Mouse (Mus musculus) neural tube, embryonic 12.5 days (tissue): ENCODE measurements at regions not wholly inside any gene's neighbourhood (a gene's known extent, or its start where the extent isn't known, plus 50 kb on each side); places are given as distances from the start of the nearest gene placed in this dataset.

ENCODE experiments used
- ATAC-seq: fragments of 200-750 bp; cut with Nextera tagmentation; 2 replicates; pipeline ENCODE4 v1.8.0; 2017; ENCODE audit warnings: low read depth, mild to moderate bottlenecking, moderate TSS enrichment, moderate library complexity; ENCODE audit not compliant: low FRiP score
- H3K27ac ChIP-seq: fragments of 300-500 bp; sonication (generic); 2 replicates; pipeline ENCODE4 v1.5.1; 2016
- H3K27me3 ChIP-seq: fragments of 300-500 bp; sonication (generic); replicated peaks from 2 replicates; pipeline ENCODE4 v1.6.1; 2016; ENCODE audit warnings: mild to moderate bottlenecking
- H3K36me3 ChIP-seq: fragments of 300-500 bp; sonication (generic); 2 replicates; pipeline ENCODE4 v1.6.1; 2016; ENCODE audit warnings: mild to moderate bottlenecking
- H3K4me1 ChIP-seq: fragments of 300-500 bp; sonication (generic); 2 replicates; pipeline ENCODE4 v1.6.1; 2016
- H3K4me2 ChIP-seq: fragments of 300-500 bp; sonication (generic); replicated peaks from 2 replicates; pipeline ENCODE4 v1.6.1; 2016; ENCODE audit warnings: mild to moderate bottlenecking
- H3K4me3 ChIP-seq: fragments of 300-500 bp; sonication (generic); 2 replicates; pipeline ENCODE4 v1.5.1; 2016
- H3K9ac ChIP-seq: fragments of 300-500 bp; sonication (generic); 2 replicates; pipeline ENCODE4 v1.6.1; 2016; ENCODE audit warnings: mild to moderate bottlenecking
- H3K9me3 ChIP-seq: fragments of 300-500 bp; sonication (generic); 2 replicates; pipeline ENCODE4 v1.6.1; 2016; ENCODE audit warnings: mild to moderate bottlenecking
- WGBS: fragments of 180-500 bp; shearing (Covaris S2); methylation state at CpG from one replicate; pipeline ENCODE4 v1.1.7; 2016; 5-methylcytosine and 5-hydroxymethylcytosine counted together

DNA sequence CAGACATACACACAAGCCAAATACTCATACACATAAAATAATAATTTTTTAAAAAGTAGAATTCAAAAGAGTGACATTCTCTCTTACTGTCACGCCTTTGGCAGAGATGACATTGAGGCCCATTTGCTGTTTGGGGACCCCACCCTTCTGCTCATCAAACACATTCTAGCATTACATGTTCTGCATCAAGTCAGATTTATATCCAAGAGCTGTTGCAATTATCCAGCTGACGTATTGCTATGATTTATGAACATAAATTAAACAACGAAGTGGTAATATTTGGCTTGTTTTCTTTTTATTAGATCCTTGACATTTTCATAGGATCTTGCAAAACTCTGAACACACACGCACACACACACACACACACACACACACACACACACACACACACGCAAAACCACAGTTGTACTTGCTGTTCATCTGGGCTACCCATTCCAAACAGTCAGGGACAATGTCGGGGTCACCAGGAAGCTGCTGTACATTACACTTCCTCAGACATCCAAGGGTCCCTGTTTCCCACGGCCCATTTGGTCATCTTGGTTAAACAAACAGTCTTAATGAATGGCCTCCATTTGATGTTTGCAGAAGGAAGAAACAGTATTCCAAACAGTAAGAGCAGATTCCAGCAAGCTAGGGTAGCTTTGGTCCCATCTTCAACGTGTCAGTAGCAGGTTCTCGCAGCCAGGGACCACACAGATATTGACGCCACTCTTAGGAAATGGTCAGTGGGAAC is 50.3 kb upstream of the Vash1 start:
- WGBS: 81% methylated on average over 10 of the region's 10 CpGs
- no peaks in the 10 kb centered on the region for H3K27me3 ChIP-seq
- no peak overlapping the region for H3K4me3 ChIP-seq
- H3K9ac ChIP-seq: no peak overlapping the region
- no peak overlapping the region for H3K4me2 ChIP-seq
- no peaks in the 10 kb centered on the region for H3K4me1 ChIP-seq
- H3K36me3 ChIP-seq: no peaks in the 10 kb centered on the region
- no peaks in the 10 kb centered on the region for H3K9me3 ChIP-seq
- no peak for ATAC-seq
- H3K27ac ChIP-seq: no peak overlapping the region
